Mouse (Mus musculus) G1E (cell line): Measurements from ENCODE around the gene Adcy6. TPM values are rescaled to one million over a fixed set of nuclear protein-coding genes. Genes with fewer than 3 reads are reported as not detected.

ENCODE experiments used
- ATAC-seq: 2 replicates; pipeline ENCODE4 v1.8.0; 2016; ENCODE audit warnings: mild to moderate bottlenecking; ENCODE audit not compliant: insufficient number of reproducible peaks, poor library complexity, low FRiP score, severe bottlenecking; ENCODE audit errors: extremely low read depth
- DNase-seq: peaks from one replicate; pipeline ENCODE4 v3.0.0; 2012; ENCODE audit warnings: low spot score
- H3K27me3 ChIP-seq: 2 replicates; pipeline ENCODE4 v1.6.1; 2012; ENCODE audit warnings: mild to moderate bottlenecking, low read length, inconsistent platforms; ENCODE audit not compliant: insufficient read depth
- H3K36me3 ChIP-seq: replicated peaks from 2 replicates; pipeline ENCODE3; 2012; ENCODE audit warnings: mild to moderate bottlenecking, inconsistent platforms
- H3K4me1 ChIP-seq: 2 replicates; pipeline ENCODE4 v1.6.1; 2012; ENCODE audit warnings: low read depth, low read length, inconsistent platforms, mixed read lengths; ENCODE audit not compliant: insufficient read depth
- H3K4me3 ChIP-seq: 2 replicates; pipeline ENCODE4 v1.5.1; 2012; ENCODE audit warnings: low read depth, mild to moderate bottlenecking, inconsistent platforms, low read length, moderate library complexity, mixed read lengths
- H3K9me3 ChIP-seq: replicated peaks from 2 replicates; pipeline ENCODE4 v1.6.1; 2012; ENCODE audit warnings: inconsistent platforms
- CTCF ChIP-seq: IDR thresholded peaks from 2 replicates; pipeline ENCODE4 v1.5.1; 2012; ENCODE audit warnings: low read depth, low read length, inconsistent platforms, mixed read lengths
- GATA1 ChIP-seq: IDR thresholded peaks from 2 replicates; pipeline ENCODE4 v1.6.1; 2012; ENCODE audit warnings: borderline replicate concordance, low read length, inconsistent platforms, mixed read lengths
- GATA2 ChIP-seq: IDR thresholded peaks from 2 replicates; pipeline ENCODE4 v1.6.1; 2012; ENCODE audit warnings: low read depth, low read length, inconsistent platforms, borderline replicate concordance
- POLR2AphosphoS5 ChIP-seq: IDR thresholded peaks from 2 replicates; pipeline ENCODE4 v1.6.1; 2012; ENCODE audit warnings: low read depth, low read length, inconsistent platforms; ENCODE audit not compliant: insufficient replicate concordance
- TAL1 ChIP-seq: conservative IDR thresholded peaks from 2 replicates; pipeline ENCODE4 v1.6.1; 2012; ENCODE audit warnings: low read depth, low read length, inconsistent platforms, mixed read lengths
- polyA plus RNA-seq: library from polyadenylated mRNA; stranded (reverse); fragments of >175 nt; gene quantifications from 2 replicates; pipeline ENCODE4 v1.2.3, GENCODE M21; 2012
- total RNA-seq, 2 experiments: library from RNA; stranded (forward) in 1 of 2; stranded (reverse) in 1 of 2; fragments of 200-1000 nt in 1 of 2; fragments of >200 nt in 1 of 2; fragmentation: Nextera tagmentation in 1 of 2; gene quantifications; 2 replicates each; pipeline ENCODE4 v1.2.3; 2014 to 2017

The Adcy6 gene
- total and polyA plus RNA-seq, 3 experiments, result 0.22 to 5.0 TPM; not detected in 1

DNA sequence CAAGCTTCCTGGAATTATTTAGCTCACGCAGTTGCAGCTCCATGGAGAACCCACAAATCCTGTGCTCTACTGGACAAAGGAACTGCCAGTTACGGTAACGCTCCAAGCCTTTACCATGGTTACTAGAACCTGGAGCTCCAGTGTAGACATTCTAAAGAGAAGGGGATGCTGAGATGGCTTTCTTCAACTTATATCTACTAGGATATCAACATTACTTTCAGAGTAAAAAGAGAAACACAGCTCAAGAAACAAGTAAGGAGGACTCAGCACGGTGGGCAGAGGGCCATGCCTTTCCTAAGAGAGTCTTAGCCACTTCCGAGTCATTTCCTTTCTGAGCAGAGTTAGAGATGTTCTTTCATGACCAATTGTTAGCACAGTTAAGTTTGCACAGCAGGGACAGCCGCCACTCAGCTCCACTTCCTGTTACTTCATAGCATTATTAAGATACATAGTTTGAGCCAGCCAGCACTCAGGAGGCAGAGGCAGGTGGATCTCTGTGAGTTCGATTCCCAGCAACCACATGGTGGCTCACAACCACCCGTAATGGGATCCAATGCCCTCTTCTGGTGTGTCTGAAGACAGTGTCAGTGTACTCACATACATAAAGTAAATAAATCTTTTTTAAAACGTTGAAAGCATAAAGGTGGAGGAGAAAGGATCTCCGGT is 38.9 kb downstream of the Adcy6 start, which contains the start of the genes Ccnt1 and 4930415O20Rik:
Ccnt1 (minus strand) TSS at position 51 of the 666 bp plus-strand sequence.
4930415O20Rik (plus strand) TSS at position 132 of the 666 bp plus-strand sequence.
- peak within 1 kb of the TSS; percentile 28; the same call in 1 of the 2 replicates for H3K4me3 ChIP-seq
- no peak for ATAC-seq
- H3K4me1 ChIP-seq, result peaks cover 13% of the 10 kb centered on the region
- no peaks in the 10 kb centered on the region for H3K9me3 ChIP-seq
- TF ChIP-seq TAL1 (no peak), GATA1 (no peak), CTCF (no peak), POLR2AphosphoS5 (no peak), GATA2 (no peak)
- peaks cover 15% of the 10 kb centered on the region for H3K36me3 ChIP-seq
- DNase-seq, result no peak
- 0 out of 2 replicates have a peak, but pooled peaks cover 2% of the 10 kb centered on the region for H3K27me3 ChIP-seq

GRCm38 (mm10) chr15:98569795-98570365 is 40.0 kb downstream of the Adcy6 start:
- H3K36me3 ChIP-seq, result peaks cover 25% of the 10 kb centered on the region
- H3K27me3 ChIP-seq, result no peaks in the 10 kb centered on the region
- H3K4me1 ChIP-seq, result peaks cover 21% of the 10 kb centered on the region
- DNase-seq (no peak), ATAC-seq (no peak)
- TF ChIP-seq TAL1 (no peak), POLR2AphosphoS5 (0 out of 2 replicates have a peak, but pooled peaks have one; percentile 41), CTCF (no peak), GATA2 (no peak), GATA1 (no peak)
- H3K4me3 ChIP-seq, result peak overlapping the region; percentile 28; the same call in 1 of the 2 replicates
- no peaks in the 10 kb centered on the region for H3K9me3 ChIP-seq

- Histone ChIP-seq H3K4me1 (peaks cover 25% of the 10 kb centered on the region), H3K9me3 (no peaks in the 10 kb centered on the region), H3K27me3 (no peaks in the 10 kb centered on the region), H3K4me3 (peak overlapping the region; percentile 98), H3K36me3 (peaks cover 28% of the 10 kb centered on the region)
- TF ChIP-seq GATA2, result no peak
- TF ChIP-seq POLR2AphosphoS5, result no peak
- TF ChIP-seq GATA1, result no peak
- TF ChIP-seq TAL1, result no peak
- no peak for TF ChIP-seq CTCF
- ATAC-seq, result no peak
- DNase-seq, result no peak
Observed at GRCm38 (mm10) chr15:98569216-98569615, 40.7 kb downstream of the Adcy6 start.

DNA sequence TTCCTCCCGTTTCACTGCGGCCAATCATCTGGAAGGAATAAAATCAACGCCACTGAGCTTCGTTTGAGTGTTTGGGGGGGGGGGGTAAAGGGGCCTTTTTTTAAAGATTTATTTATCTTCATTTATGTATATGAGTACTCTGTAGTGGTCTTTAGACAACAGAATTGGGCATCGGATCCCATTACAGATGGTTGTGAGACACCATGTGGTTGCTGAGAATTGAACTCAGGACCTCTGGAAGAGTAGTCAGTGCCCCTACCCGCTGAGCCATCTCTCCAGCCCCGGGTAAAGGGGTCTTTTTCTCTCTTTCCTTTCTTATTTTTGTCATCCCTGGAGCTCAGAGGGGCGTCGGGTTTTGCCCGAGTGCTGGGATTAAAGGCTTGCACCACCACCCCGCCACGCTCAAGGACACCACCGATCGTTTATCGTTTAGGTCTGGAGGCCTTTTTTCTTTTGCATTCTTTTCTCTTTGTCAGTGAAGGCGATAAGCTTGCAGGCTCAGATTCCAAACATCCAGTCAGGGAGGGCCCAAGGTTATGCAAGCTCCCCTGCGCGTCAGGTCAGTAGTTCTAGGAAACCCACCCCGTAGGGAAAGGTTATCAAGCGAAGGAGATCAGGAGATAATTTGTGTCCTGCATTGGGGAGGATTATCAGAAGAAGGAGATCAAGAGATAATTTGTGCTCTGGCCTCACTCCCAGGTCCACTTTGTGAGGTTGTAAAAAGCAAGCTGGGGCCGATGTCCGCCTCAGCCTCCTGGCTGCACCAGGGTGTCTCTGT is 41.4 kb downstream of the Adcy6 start:
- Histone ChIP-seq H3K36me3 (peaks cover 35% of the 10 kb centered on the region), H3K4me3 (peak overlapping the region; percentile 98), H3K4me1 (peaks cover 28% of the 10 kb centered on the region), H3K27me3 (no peaks in the 10 kb centered on the region), H3K9me3 (no peaks in the 10 kb centered on the region)
- TF ChIP-seq CTCF (no peak), POLR2AphosphoS5 (no peak; the same call in 1 of the 2 replicates), GATA1 (no peak), TAL1 (no peak), GATA2 (no peak)
- DNase-seq (no peak), ATAC-seq (no peak)

- Histone ChIP-seq H3K27me3 (no peaks in the 10 kb centered on the region), H3K4me1 (peaks cover 32% of the 10 kb centered on the region), H3K36me3 (peaks cover 44% of the 10 kb centered on the region), H3K9me3 (no peaks in the 10 kb centered on the region), H3K4me3 (peak overlapping the region; percentile 98)
- peak; percentile 83 for DNase-seq
- no peak for TF ChIP-seq CTCF
- ATAC-seq, result peak; percentile 95
Observed at GRCm38 (mm10) chr15:98567278-98568134, 42.4 kb downstream of the Adcy6 start.

DNA sequence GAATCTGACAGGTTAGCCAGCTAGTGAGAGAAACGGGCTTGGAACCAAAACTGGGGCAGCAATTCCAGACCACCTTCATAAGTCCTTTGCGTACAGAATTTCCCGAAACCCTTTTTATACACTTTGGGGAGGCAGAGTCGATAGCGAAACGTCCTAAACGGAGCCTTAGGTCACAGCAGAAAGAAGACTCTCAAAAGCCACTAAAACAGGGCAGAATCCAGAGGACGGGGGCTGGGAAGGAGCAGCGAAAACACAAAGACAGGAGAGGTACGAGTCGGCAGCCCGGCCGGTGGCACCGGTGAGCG is 43.0 kb downstream of the Adcy6 start:
- Histone ChIP-seq H3K36me3 (peaks cover 50% of the 10 kb centered on the region), H3K4me1 (peaks cover 36% of the 10 kb centered on the region), H3K27me3 (no peaks in the 10 kb centered on the region), H3K4me3 (peak overlapping the region; percentile 98), H3K9me3 (no peaks in the 10 kb centered on the region)
- ATAC-seq (no peak), DNase-seq (no peak)
- TF ChIP-seq GATA2, result no peak
